Mouse (Mus musculus) erythroblast, embryonic 14.5 days (primary cell): Measurements from ENCODE around the gene Psmb9.

ENCODE experiments used
- GATA1 ChIP-seq: IDR thresholded peaks from 2 replicates; pipeline ENCODE4 v1.6.1; 2012; ENCODE audit warnings: low read length, inconsistent platforms, mixed read lengths
- TAL1 ChIP-seq: IDR thresholded peaks from 3 replicates; pipeline ENCODE4 v1.6.1; 2012; ENCODE audit warnings: low read length, inconsistent platforms, mixed read lengths

DNA sequence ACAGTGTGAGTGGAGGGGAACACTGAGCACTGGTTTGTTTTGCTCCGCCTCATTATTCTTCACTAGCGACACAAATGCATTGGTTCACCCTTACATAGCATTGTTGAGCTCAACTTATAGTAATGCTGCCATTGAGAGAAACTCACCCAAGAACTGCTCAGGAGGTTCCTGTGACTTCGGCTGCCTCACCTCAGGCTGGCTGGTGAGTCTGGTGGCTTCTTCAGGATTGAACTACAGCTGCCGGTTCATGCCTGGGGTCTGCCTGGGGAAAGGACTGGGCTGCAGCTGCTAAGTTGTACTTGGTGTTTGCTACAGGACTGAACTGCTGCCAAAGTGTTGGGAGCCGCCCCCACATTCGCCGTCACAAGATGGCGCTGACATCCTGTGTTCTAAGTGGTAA is 37.9 kb upstream of the Psmb9 start:
- no peak for TF ChIP-seq GATA1
- no peak for TF ChIP-seq TAL1
